Mouse (Mus musculus) lung, postnatal 0 days (tissue): ENCODE results near the gene Abi3bp.

ENCODE experiments used
- CTCF ChIP-seq: IDR thresholded peaks from 2 replicates; pipeline ENCODE4 v1.5.1; 2016; ENCODE audit warnings: antibody characterized with exemption, mild to moderate bottlenecking
- EP300 ChIP-seq: IDR thresholded peaks from 2 replicates; pipeline ENCODE4 v1.6.1; 2016; ENCODE audit warnings: antibody characterized with exemption, mild to moderate bottlenecking, control low read depth

DNA sequence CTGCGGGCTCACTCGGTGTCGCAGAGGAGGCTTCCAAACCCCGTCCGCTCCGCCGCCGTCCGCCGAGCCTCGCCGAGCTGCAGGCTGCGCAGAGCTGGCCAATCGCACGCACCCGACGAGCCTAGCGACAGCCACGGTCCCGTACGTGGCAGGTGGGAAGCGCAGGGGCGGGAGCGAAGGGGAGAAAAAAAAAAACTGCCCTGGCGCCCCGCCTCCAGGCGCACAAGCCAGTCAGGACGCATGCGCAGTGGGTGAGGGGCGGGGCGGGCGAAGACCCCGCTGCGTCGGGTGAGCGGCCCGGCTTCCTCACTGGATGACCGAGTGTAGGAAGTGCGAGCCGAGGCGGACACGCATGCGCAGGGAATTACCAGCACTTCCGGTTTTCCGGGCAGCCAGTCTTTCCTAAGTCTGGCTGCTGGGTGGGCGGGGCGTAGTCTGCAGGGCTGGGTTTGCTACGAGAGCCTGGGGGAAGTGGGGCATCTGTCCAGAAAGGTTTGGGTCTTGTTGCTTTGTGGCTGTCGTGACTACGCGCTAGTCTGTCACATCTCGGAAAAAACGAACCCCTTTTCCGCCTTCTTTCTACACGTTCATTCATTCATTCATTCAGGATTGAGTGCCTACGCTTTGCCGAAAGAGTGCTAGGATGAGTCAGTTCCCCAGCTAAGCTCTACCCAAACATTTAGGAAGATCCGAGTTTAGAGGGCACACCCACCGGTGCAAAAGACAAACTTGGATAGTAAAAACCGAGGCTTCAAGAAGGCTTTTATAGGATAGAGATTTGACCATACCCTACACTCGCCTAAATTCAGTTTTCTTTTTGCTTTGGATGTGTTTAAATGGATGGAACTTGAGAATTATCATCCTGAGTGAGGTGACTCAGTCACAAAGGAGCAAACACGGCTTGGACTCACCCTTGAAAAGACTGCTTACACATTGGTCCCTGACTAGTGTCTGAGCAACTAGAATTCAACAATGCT lies 239.8 kb downstream of the Abi3bp start, which contains the start of gene Tfg:
- TF ChIP-seq CTCF = no peak
- TF ChIP-seq EP300 = no peak
